Comparison of ENCODE assay signal across 25 mouse cellular contexts in genomic region chrX:143090904-143091588, GRCm38 (mm10). TPM values are rescaled to one million over a fixed set of nuclear protein-coding genes. Genes with fewer than 3 reads are reported as not detected.
DNase-seq lines count a peak whose midpoint lies in the region; ATAC-seq lines count a peak whose summit lies in the region.
"Had no signal": no experiment of that assay in that cellular context is flagged by ENCODE, and none has a peak within 500 bp of the region (broad histone marks: within the 10 kb centered on the region; RNA-seq: fewer than 3 reads in every experiment).

No protein-coding gene starts in this region.

- H3K36me3 ChIP-seq in limb, embryonic 12.5 days: no peaks in the 10 kb centered on the region
- no peaks in the 10 kb centered on the region for H3K36me3 ChIP-seq in limb, embryonic 10.5 days
- H3K36me3 ChIP-seq in limb, embryonic 13.5 days: no peaks in the 10 kb centered on the region
- no peaks in the 10 kb centered on the region for H3K36me3 ChIP-seq in limb, embryonic 15.5 days
- H3K36me3 ChIP-seq: embryonic facial prominence, embryonic 12.5 days; embryonic facial prominence, embryonic 15.5 days; forebrain, embryonic 10.5 days; forebrain, embryonic 12.5 days; G1E had no signal

- ATAC-seq in limb, embryonic 12.5 days (ENCODE audit: insufficient number of reproducible peaks, insufficient read depth, low FRiP score, low TSS enrichment, low read depth): no peak
- peak; percentile 72 for ATAC-seq in limb, embryonic 13.5 days (ENCODE audit: low FRiP score, low read depth)
- peak; percentile 74 for ATAC-seq in limb, embryonic 15.5 days (ENCODE audit: insufficient number of reproducible peaks, low FRiP score, low TSS enrichment, low read depth)
- ATAC-seq: activated CD4-positive, CD25-positive, alpha-beta regulatory T cell, adult 4 months; forebrain, embryonic 14.5 days; forebrain, embryonic 16.5 days; Patski had no signal

- peaks cover 55% of the 10 kb centered on the region for H3K27me3 ChIP-seq in limb, embryonic 12.5 days
- H3K27me3 ChIP-seq in limb, embryonic 10.5 days (ENCODE audit: low read depth, poor library complexity, severe bottlenecking): peaks cover 95% of the 10 kb centered on the region
- peaks cover 54% of the 10 kb centered on the region; the same call in 1 of the 2 replicates for H3K27me3 ChIP-seq in limb, embryonic 13.5 days
- peaks cover 34% of the 10 kb centered on the region for H3K27me3 ChIP-seq in limb, embryonic 15.5 days

- DNase-seq in limb, embryonic 10.5 days (ENCODE audit: low spot score): no peak
- no peak for DNase-seq in cerebellum, postnatal 25 days
- DNase-seq in adipocyte (ENCODE audit: low spot score): no peak
- DNase-seq: adrenal gland, adult 2 months; adrenal gland, postnatal 10 days; adrenal gland, postnatal 25 days; cerebellum, adult 11-12 months; cerebellum, adult 2 months; cerebellum, adult 9-10 months; cerebellum, postnatal 10 days; cerebellum, postnatal 36 days; embryo, embryonic 11 days had no signal

- no peaks in the 10 kb centered on the region for H3K9me3 ChIP-seq in limb, embryonic 12.5 days
- no peaks in the 10 kb centered on the region for H3K9me3 ChIP-seq in limb, embryonic 10.5 days (replicated peaks)
- no peaks in the 10 kb centered on the region for H3K9me3 ChIP-seq in limb, embryonic 13.5 days
- no peaks in the 10 kb centered on the region for H3K9me3 ChIP-seq in limb, embryonic 15.5 days
- H3K9me3 ChIP-seq: embryonic facial prominence, embryonic 12.5 days; embryonic facial prominence, embryonic 15.5 days; forebrain, embryonic 10.5 days; forebrain, embryonic 12.5 days; G1E had no signal

- H3K9ac ChIP-seq in limb, embryonic 12.5 days (replicated peaks): no peak overlapping the region
- H3K9ac ChIP-seq in limb, embryonic 13.5 days: no peak overlapping the region
- H3K9ac ChIP-seq in limb, embryonic 15.5 days: no peak overlapping the region
- H3K9ac ChIP-seq: embryonic facial prominence, embryonic 12.5 days; embryonic facial prominence, embryonic 15.5 days; forebrain, embryonic 12.5 days had no signal

- peak overlapping the region; percentile 50 for H3K27ac ChIP-seq in limb, embryonic 12.5 days
- H3K27ac ChIP-seq in limb, embryonic 10.5 days: no peak overlapping the region
- H3K27ac ChIP-seq in limb, embryonic 13.5 days: peak overlapping the region; percentile 48; the same call in 1 of the 2 replicates
- peak overlapping the region; percentile 43 for H3K27ac ChIP-seq in limb, embryonic 15.5 days
- H3K27ac ChIP-seq: embryonic facial prominence, embryonic 12.5 days; embryonic facial prominence, embryonic 15.5 days; forebrain, embryonic 10.5 days; forebrain, embryonic 12.5 days had no signal

- H3K4me2 ChIP-seq in limb, embryonic 12.5 days: no peak overlapping the region
- no peak overlapping the region for H3K4me2 ChIP-seq in limb, embryonic 13.5 days (replicated peaks)
- H3K4me2 ChIP-seq in limb, embryonic 15.5 days: no peak overlapping the region
- H3K4me2 ChIP-seq: embryonic facial prominence, embryonic 12.5 days; embryonic facial prominence, embryonic 15.5 days; forebrain, embryonic 12.5 days had no signal

- no peaks in the 10 kb centered on the region for H3K4me1 ChIP-seq in limb, embryonic 12.5 days (replicated peaks)
- 0 out of 2 replicates have a peak, but pooled peaks cover 4% of the 10 kb centered on the region for H3K4me1 ChIP-seq in limb, embryonic 10.5 days
- H3K4me1 ChIP-seq in limb, embryonic 13.5 days: no peaks in the 10 kb centered on the region
- H3K4me1 ChIP-seq in limb, embryonic 15.5 days: no peaks in the 10 kb centered on the region
- H3K4me1 ChIP-seq: embryonic facial prominence, embryonic 12.5 days; embryonic facial prominence, embryonic 15.5 days; forebrain, embryonic 10.5 days; forebrain, embryonic 12.5 days had no signal

- WGBS in limb, embryonic 12.5 days: 50% methylated on average over 6 of the region's 6 CpGs
- WGBS in limb, embryonic 10.5 days: 78% methylated on average over 6 of the region's 6 CpGs
- 49% methylated on average over 6 of the region's 6 CpGs for WGBS in limb, embryonic 13.5 days
- WGBS in limb, embryonic 15.5 days: 51% methylated on average over 6 of the region's 6 CpGs

- no peak overlapping the region for H3K4me3 ChIP-seq in limb, embryonic 12.5 days (replicated peaks)
- H3K4me3 ChIP-seq in limb, embryonic 10.5 days: no peak overlapping the region
- no peak overlapping the region for H3K4me3 ChIP-seq in limb, embryonic 13.5 days
- no peak overlapping the region for H3K4me3 ChIP-seq in limb, embryonic 15.5 days
- H3K4me3 ChIP-seq: embryonic facial prominence, embryonic 12.5 days; embryonic facial prominence, embryonic 15.5 days; erythroblast, embryonic 14.5 days; forebrain, embryonic 10.5 days; forebrain, embryonic 12.5 days had no signal

RNA-seq across cellular contexts. Expression of gene Rtl9, which starts 8.3 kb away (rescaled TPM):
- polyA plus RNA-seq in limb, embryonic 12.5 days (2016; fragmentation: Nextera tagmentation; extraction: Ambion mirVana): 0.29 and 0.54 TPM in 2 replicates
- polyA plus RNA-seq in limb, embryonic 10.5 days (2016; fragmentation: Nextera tagmentation; extraction: Ambion mirVana): 0.54 and 0.55 TPM in 2 replicates
- polyA plus RNA-seq in limb, embryonic 13.5 days (2015; fragmentation: Nextera tagmentation; extraction: Ambion mirVana): 0.41 and 0.60 TPM in 2 replicates
- polyA plus RNA-seq in limb, embryonic 15.5 days (2015; fragmentation: Nextera tagmentation; extraction: Ambion mirVana): 1.3 TPM in 2 replicates
- polyA plus RNA-seq: activated CD4-positive, CD25-positive, alpha-beta regulatory T cell, adult 4 months; erythroblast, embryonic 14.5 days; G1E had no signal
